Mouse (Mus musculus) C2C12 (cell line): ENCODE data around the gene Edf1. TPM values are rescaled to one million over a fixed set of nuclear protein-coding genes. Genes with fewer than 3 reads are reported as not detected.

Experiments
- H3K27me3 ChIP-seq: one replicate; pipeline ENCODE4 v1.6.1; 2011; ENCODE audit not compliant: control insufficient read depth, insufficient read depth, insufficient read length
- H3K36me3 ChIP-seq: one replicate; pipeline ENCODE4 v1.6.1; 2011; ENCODE audit not compliant: control insufficient read depth, insufficient read depth
- H3K4me3 ChIP-seq: one replicate; pipeline ENCODE4 v1.5.1; 2011; ENCODE audit warnings: mild to moderate bottlenecking, control low read depth; ENCODE audit not compliant: poor library complexity, insufficient read depth, severe bottlenecking
- H3K79me2 ChIP-seq: one replicate; pipeline ENCODE4 v1.6.1; 2011; ENCODE audit not compliant: control insufficient read depth, insufficient read depth
- H3K79me3 ChIP-seq: one replicate; pipeline ENCODE4 v1.6.1; 2011; ENCODE audit warnings: low read depth, control low read depth
- H3ac ChIP-seq: one replicate; pipeline ENCODE3; 2011; ENCODE audit warnings: low read depth; ENCODE audit not compliant: control insufficient read depth, insufficient read length
- CEBPB ChIP-seq: IDR thresholded peaks from one replicate; pipeline ENCODE4 v1.6.1; 2011; ENCODE audit warnings: low read depth, mild to moderate bottlenecking, control low read depth, moderate library complexity
- CTCF ChIP-seq: IDR thresholded peaks from one replicate; pipeline ENCODE4 v1.5.1; 2011; ENCODE audit not compliant: control insufficient read depth, insufficient read depth, insufficient read length
- FOSL1 ChIP-seq: IDR thresholded peaks from one replicate; pipeline ENCODE4 v1.8.0; 2011; ENCODE audit warnings: mild to moderate bottlenecking, low read length; ENCODE audit not compliant: poor library complexity, insufficient read depth, severe bottlenecking
- MAX ChIP-seq: IDR thresholded peaks from one replicate; pipeline ENCODE4 v1.6.1; 2011; ENCODE audit warnings: mild to moderate bottlenecking, control low read depth
- MYOD1 ChIP-seq: IDR thresholded peaks from one replicate; pipeline ENCODE4 v1.6.1; 2011; ENCODE audit warnings: low read depth; ENCODE audit not compliant: control insufficient read depth, insufficient read length
- MYOG ChIP-seq: IDR thresholded peaks from one replicate; pipeline ENCODE4 v1.6.1; 2011; ENCODE audit not compliant: control insufficient read depth, insufficient read length; ENCODE audit errors: extremely low read depth
- USF1 ChIP-seq: IDR thresholded peaks from one replicate; pipeline ENCODE4 v1.6.1; 2011; ENCODE audit warnings: low read depth, mild to moderate bottlenecking, control low read depth, moderate library complexity
- polyA plus RNA-seq: library from polyadenylated mRNA; unstranded; fragments of >200 nt; fragmentation: generic; extraction: Trizol; gene quantifications from one replicate; pipeline ENCODE4 v1.2.1, GENCODE M21; 2012; ENCODE audit warnings: missing spikeins

The Edf1 gene
- polyA plus RNA-seq, 1 experiment = 340 TPM

DNA sequence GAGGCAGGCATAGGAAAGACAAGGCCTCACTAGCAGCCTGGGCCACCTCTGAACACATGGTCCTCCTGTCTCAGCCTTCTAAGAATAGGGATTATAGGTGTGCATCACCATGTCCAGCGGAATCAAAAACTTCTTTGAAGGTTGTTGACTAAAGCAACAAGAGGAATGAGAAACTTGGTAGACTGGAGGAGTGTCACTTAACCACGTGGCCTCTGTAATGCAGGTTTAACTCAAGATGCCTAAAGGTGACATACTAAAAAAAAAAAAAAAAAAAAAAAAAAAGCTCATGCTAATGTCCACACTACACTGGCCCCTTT, 22.8 kb upstream of the Edf1 start:
- Histone ChIP-seq H3K4me3 (no peak overlapping the region), H3K79me2 (peaks cover 73% of the 10 kb centered on the region), H3K79me3 (peaks cover 45% of the 10 kb centered on the region), H3K27me3 (no peaks in the 10 kb centered on the region), H3ac (no peak overlapping the region), H3K36me3 (peaks cover 88% of the 10 kb centered on the region)
- TF ChIP-seq USF1 (no peak), CTCF (no peak), MAX (no peak), MYOD1 (no peak), CEBPB (no peak), FOSL1 (no peak), MYOG (no peak)

GRCm38 (mm10) chr2:25536531-25536930, 21.1 kb upstream of the Edf1 start:
- H3ac ChIP-seq = no peak overlapping the region
- H3K79me3 ChIP-seq = peaks cover 55% of the 10 kb centered on the region
- peaks cover 71% of the 10 kb centered on the region for H3K36me3 ChIP-seq
- H3K27me3 ChIP-seq = no peaks in the 10 kb centered on the region
- no peak overlapping the region for H3K4me3 ChIP-seq
- peaks cover 81% of the 10 kb centered on the region for H3K79me2 ChIP-seq
- no peak for TF ChIP-seq FOSL1
- no peak for TF ChIP-seq CTCF
- TF ChIP-seq MAX = no peak
- no peak for TF ChIP-seq CEBPB
- no peak for TF ChIP-seq MYOG
- TF ChIP-seq MYOD1 = no peak

GRCm38 (mm10) chr2:25540541-25540948, 17.1 kb upstream of the Edf1 start:
- peaks cover 56% of the 10 kb centered on the region for H3K36me3 ChIP-seq
- TF ChIP-seq CTCF (no peak), MYOG (no peak), MAX (no peak)
- H3K79me2 ChIP-seq = peaks cover 98% of the 10 kb centered on the region
- peaks cover 78% of the 10 kb centered on the region for H3K79me3 ChIP-seq
- no peak overlapping the region for H3ac ChIP-seq
- no peaks in the 10 kb centered on the region for H3K27me3 ChIP-seq
- no peak overlapping the region for H3K4me3 ChIP-seq

DNA sequence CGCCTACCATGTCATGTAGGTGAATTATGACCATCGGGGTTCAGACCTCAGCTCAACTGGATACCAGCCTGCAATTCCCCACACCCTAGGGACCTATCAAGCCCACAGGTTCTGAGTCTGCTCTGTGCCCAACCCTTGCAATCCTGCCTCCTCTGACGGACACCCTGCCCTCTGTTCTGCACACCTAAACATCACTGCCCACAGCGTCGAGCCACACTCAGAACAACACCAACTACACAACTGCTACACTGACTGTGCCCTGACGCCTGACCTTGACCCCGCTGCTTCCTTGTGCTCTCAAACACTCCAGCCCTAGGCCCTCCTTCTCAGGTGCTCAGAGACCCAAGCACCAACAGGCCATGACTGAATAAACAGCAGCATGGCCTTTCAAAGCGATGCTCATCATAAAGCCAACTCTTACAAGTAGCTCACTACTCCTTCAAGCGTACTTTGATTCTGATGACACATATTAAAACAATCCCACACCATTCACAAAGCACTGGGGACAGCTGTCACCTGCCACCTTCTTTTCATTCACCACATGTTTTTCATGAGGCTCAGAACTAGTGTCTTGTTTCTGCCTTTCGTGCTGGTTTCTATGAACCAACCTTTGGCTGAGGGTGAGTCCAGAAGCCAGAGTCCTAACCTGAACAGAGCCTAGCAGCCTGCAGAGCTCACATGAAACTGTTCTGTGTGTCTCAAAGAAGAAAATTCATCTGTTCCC, 15.8 kb upstream of the Edf1 start:
- Histone ChIP-seq H3K4me3 (no peak overlapping the region), H3K27me3 (no peaks in the 10 kb centered on the region), H3K36me3 (peaks cover 43% of the 10 kb centered on the region), H3K79me2 (peaks cover 97% of the 10 kb centered on the region), H3K79me3 (peaks cover 86% of the 10 kb centered on the region), H3ac (no peak overlapping the region)
- TF ChIP-seq MYOD1 (peak; percentile 66), MAX (no peak), CEBPB (no peak)

GRCm38 (mm10) chr2:25545996-25546810, 11.4 kb upstream of the Edf1 start:
- Histone ChIP-seq H3K79me3 (peaks cover 51% of the 10 kb centered on the region), H3K27me3 (no peaks in the 10 kb centered on the region), H3ac (peak overlapping the region; percentile 50), H3K36me3 (peaks cover 15% of the 10 kb centered on the region), H3K4me3 (peak overlapping the region; percentile 87), H3K79me2 (peaks cover 53% of the 10 kb centered on the region)
- TF ChIP-seq MYOG = no peak
- TF ChIP-seq FOSL1 = no peak
- TF ChIP-seq MAX = no peak
- no peak for TF ChIP-seq USF1
- TF ChIP-seq MYOD1 = no peak
- TF ChIP-seq CEBPB = no peak
- no peak for TF ChIP-seq CTCF

DNA sequence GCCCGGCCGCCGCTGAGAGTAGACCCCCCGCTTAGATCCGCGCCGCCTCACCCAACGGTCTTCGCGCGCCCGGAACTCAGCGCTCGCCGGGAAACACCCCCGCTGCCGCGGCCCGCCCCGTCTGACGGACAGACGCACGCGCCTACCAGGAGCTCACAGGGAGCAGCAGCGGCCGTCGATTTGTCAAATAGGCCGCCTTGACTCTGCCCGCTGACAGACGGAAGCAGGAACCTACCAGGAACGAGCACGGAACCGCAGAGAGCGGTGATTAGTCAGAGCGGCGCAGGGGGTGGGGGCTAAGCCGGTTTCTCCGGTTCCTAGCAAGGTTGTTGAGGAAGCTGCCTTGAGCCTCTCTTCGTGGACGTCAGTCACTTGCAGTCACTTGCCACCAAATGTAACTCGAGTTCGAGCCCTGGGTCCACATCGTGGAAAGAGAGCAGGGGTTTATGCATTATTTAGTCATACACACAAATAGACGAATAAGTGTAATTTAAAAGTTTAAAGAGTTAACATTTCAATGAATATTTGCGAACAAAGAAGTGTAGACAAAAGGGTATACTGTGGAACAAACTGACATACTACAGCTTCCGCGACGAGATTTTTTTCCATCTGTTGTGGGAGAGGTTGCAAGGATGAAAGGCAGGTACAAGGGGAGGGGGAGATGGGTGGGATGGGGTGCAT, 10.7 kb upstream of the Edf1 start, which contains the start of gene Traf2:
Gene Traf2, minus strand, starts transcription at position 130 of the 681 bp plus-strand sequence.
- Histone ChIP-seq H3K27me3 (no peaks in the 10 kb centered on the region), H3K4me3 (peak within 1 kb of the TSS; percentile 87), H3K79me3 (peaks cover 45% of the 10 kb centered on the region), H3K79me2 (peaks cover 46% of the 10 kb centered on the region), H3ac (peak within 1 kb of the TSS; percentile 50), H3K36me3 (peaks cover 15% of the 10 kb centered on the region)
- TF ChIP-seq MYOG = no peak
- no peak for TF ChIP-seq MAX
- TF ChIP-seq USF1 = no peak
- no peak for TF ChIP-seq FOSL1
- TF ChIP-seq CTCF = no peak
